Mouse (Mus musculus) naive thymus-derived CD4-positive, alpha-beta T cell, adult 2 months (primary cell): Measurements from ENCODE around the gene Rnf152.

Experiments
- DNase-seq: peaks from one replicate; pipeline ENCODE4 v3.0.0-alpha.2; 2011; ENCODE audit warnings: low read depth

Gene Rnf152

DNA sequence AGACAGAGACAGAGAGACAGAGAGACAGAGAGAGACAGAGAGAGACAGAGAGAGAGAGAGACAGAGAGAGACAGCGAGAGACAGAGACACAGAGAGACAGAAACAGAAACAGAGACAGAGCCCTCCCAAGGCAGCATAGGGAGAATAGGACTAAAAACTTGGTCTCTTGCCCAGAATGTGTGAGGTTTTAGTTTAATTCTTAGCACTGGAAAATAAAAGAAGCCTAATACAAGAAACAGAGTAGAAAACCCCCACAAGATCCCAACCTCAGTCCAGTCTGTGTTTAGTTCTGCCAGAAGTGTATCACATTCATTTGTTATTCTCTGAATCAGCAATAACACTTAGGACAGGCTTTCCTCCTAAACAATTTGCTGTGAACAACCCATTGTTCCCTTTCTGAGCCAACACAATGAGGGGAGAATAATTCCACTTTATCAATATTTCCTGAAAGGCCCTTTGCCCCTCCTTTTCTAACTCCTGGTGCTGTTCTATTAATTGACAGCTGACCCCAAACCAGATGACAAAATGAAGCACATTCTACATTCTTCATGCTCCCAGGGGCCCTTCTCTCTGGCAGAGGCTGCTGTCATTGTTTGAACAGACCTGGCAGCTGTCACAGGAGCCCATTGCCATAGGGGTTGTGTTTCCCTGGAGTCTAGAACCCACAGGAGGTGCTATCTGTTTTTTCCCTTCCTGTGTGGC is 44.5 kb downstream of the Rnf152 start:
- DNase-seq, result no peak

DNA sequence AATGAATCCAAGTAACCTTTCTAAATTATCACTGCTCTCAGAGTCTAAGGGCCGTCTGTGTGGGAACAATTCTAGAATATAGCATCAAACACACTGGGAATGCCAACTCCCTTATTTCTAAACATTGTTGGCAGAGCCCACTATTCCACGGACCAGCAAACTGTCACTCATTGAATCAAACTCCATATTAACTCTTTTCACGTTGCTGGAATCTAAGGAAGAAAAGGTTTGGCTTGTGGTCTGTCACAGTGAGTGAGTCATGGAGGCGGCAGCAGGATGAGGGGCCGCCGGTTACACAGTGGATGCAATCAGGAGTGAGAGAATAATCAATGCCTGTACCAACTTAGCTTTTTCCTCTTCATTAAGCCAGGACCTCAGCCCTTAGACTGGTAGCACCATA is 54.3 kb downstream of the Rnf152 start:
- DNase-seq, result no peak

DNA sequence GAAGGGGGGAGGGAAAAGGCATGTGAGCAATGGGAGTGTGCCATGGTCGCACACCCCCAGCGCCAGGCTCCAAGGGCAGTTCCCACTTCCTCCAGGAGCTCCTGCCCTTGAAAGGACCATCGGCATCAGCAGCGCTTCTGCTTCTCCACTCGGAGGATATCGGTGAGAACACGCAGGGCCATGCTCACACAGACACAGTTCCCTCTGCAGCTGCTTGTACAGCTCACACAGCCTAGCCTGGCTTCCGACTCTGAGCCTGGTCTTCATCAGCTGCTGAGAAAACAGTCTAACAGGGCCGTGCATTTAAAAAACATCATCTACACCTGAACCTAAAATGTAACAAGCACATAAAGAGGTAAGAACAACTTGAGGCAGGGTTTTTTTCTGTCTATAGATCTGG is 54.7 kb downstream of the Rnf152 start:
- no peak for DNase-seq

DNA sequence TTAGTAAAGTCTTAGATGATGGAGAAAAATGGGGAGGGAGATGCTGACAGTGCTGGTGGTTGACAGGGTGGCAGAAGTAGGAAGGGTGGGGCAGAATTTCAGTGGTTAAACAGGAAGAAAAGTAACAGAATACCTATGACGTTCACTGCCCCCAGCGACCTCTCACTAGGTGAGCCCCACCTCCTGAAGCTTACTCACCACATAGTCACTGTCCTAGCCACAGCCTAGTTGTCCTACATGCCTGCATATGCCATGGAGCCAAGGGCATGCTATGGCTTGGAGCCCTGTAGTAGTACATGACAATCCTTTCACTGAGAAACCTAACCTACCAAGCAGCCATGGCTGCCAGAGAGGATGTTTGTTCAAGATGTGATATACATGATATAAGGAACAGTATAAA is 64.7 kb downstream of the Rnf152 start:
- no peak for DNase-seq

- no peak for DNase-seq
Measured at GRCm38 (mm10) chr1:105287536-105287935, 69.0 kb downstream of the Rnf152 start.

GRCm38 (mm10) chr1:105286906-105287305 is 69.6 kb downstream of the Rnf152 start:
- no peak for DNase-seq

DNA sequence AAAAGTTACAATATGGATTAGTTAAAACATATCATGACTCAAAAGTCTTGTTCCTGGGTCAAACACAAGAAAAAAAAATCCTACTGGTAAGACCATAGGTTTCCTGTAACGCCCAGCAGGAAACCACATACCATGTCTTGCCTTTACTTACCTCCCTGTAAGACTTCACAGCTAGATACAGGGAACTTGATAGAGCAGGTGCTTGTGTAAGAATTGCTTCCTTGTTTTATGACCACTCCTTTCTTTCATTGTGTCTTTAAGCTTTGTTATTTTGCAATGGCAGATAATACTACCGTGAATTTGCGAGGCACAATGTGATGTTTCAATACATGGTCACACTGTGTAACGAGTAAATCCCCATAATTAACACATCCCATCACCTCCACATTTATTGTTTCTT is 71.5 kb downstream of the Rnf152 start:
- no peak for DNase-seq

DNA sequence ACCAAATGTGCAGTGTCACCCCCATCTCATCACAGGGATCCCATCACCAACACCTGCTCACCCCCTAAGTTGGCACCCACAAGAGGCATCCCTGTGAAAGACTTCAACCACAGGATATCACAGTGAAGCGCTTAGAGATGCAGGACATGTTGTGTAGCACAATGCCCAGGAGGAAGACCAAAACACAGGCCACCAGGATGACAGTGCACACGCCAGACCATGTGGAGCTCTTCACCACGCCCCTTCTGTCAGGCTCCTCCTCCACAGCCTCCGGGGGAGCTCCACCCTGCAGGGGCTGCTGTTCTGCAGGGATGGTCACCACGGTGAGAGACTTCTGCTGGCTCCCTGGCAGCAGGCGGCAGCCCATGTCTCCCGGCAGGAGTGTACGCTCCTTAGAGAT is 72.4 kb downstream of the Rnf152 start:
- no peak for DNase-seq

- no peak for DNase-seq
Measured at GRCm38 (mm10) chr1:105281277-105281676, 75.2 kb downstream of the Rnf152 start.

DNA sequence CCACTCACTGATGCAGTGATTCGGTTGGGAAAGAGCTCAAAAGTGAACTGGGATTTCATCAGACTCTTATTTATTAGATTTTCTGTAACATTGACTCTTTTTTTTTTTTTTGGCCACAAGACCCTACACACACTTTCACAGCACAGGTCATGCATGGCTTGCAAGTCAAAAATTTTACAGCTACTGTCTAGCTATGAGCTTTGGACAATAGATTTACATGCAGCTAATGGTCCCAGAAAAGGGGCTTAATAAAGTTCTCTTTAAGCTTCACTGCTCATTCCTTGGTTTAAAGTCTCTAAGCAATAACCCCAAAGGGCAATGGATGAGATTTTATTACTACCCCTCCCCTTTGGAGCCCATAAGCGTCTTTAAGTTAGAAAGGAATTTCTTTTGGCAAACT is 76.3 kb downstream of the Rnf152 start:
- DNase-seq, result no peak

DNA sequence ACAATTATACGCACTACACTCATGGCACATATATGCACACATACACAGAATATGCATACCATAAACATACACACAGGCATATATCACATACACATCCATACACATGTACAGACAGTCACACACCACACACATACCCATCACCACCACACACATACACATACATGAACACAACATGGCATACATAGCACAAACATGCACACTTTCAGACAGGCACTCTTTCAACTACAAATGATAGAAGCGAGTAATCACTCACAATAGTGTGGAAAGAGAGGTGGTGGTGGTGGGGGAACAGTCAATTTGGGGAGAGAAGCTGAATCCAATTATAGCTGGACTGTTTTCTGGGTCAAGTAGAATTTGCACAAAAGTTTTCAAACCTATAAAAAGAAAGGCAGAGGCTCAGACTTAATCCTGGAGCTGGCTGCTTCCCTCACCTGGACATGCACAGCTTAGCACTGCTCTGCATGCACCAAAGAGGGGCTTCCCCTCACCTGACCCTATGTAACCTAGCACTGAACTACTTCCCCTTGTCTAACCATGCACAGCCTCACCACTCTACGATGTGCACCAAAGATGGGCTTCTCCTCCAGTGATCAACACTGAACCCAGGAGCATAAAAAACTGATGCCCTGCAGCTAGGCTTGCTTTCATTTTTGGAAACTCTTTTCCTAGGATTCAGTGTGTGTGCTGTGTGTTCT is 81.9 kb downstream of the Rnf152 start:
- no peak for DNase-seq

DNA sequence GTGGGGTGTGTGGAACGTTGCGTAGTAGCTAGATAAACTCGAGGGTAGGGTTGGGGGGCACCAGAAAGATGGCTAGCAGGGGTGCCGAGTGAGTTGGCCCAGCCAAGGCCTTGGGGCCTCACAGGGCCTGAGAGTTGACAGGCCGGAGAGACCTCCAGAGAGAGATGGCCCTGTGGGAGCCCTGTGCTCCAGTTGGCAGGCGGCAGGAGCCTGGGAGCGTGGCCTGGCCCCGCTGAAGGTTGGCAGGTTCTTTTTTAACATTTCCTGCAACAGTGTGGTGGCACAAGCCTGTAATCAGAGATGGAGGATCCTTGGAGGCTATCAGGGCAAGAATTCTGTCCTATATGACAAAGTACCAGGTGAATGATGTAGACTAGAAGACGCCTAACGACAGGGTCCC is 85.4 kb downstream of the Rnf152 start:
- DNase-seq, result no peak

DNA sequence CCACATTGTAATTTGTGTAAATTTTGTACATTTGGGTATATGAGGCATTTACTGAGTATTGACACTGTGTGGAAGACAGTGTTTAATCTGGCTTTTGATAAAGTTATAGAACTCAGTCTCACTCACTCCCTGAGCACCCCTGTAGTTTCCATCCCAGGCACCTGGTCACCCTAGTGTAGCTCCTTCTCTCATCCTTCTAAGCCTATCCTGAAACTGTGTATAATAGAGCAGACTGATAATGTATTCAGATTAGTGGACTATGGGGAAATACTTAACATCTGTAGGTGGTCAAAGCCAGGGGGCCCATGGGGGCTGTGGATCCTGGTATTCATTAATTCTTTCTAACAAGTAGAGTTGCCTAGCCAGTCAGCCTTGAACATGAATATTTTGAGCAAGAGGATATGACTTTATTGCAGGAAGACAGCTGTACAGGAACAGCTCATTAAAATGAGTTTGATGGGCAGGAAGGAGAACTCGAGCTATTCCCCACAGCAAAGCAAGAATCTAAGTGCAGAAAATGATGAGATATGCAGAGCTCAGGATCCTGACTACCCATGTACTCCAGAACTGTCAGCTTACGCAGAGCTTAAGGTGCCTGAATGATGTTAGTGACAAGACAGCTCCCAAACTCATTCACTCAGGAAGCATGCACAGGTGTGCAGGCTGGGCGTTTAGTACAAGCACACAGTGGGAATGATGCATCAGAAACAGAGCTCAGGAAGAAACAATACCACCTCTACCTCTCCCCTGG is 93.1 kb downstream of the Rnf152 start:
- no peak for DNase-seq

DNA sequence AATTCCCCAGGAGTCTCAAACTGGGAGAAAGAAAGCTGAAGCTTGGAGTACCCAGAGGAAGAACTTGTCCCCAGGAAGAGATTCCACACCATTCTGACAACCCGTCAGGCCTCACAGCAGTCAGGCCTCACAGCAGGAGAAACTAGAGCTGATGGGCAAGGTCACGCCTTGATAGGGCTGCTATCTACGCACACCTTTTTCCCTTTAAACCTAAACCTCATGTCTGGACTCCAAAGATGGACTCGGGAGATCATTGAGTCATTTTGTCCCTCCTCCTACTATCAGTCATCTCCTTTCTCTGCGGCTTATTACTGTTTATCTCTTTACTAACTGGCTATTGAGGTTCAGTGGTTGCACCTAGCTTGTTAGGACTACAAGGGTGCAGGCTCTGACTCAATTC is 96.3 kb downstream of the Rnf152 start:
- DNase-seq, result no peak

DNA sequence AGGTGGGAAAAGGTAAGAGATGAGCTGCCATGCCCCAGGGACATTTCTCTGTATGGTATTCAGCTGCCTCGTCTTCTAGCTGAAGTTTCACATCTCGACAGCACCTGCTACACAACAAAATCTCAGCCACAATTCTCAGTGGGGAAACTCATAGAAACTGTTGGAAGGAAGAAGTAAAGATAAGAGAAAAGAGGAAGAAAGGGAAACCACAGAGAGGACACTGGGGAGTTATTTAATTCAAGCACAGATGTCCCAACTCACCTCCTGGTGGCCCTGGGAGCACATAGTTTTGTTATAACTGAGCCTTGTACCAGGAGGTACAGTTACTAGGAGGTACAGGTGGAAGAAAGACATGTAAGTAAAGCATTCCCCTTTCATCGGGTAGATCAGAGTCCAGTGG is 99.3 kb downstream of the Rnf152 start:
- no peak for DNase-seq

GRCm38 (mm10) chr1:105249190-105249589 is 107.3 kb downstream of the Rnf152 start:
- DNase-seq, result no peak

DNA sequence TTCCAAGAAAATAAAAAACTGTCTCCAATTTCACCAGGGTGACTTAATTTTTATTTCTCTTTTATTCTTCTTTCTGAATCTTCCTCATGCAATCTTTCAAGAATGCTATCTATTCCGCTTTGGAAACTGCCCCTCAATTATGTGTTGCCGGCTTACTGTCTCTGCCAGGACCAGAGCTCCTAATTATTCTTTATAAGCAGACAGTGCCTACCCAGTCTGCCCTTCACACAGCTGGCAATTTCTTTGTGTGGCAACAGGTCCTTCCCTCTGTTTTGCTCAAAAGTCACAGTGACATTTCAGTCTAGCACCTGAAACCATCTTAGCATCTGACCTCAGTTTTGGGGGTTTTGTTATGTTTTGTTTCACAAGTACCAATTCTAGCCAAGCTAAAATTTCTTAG is 109.9 kb downstream of the Rnf152 start:
- DNase-seq, result no peak

DNA sequence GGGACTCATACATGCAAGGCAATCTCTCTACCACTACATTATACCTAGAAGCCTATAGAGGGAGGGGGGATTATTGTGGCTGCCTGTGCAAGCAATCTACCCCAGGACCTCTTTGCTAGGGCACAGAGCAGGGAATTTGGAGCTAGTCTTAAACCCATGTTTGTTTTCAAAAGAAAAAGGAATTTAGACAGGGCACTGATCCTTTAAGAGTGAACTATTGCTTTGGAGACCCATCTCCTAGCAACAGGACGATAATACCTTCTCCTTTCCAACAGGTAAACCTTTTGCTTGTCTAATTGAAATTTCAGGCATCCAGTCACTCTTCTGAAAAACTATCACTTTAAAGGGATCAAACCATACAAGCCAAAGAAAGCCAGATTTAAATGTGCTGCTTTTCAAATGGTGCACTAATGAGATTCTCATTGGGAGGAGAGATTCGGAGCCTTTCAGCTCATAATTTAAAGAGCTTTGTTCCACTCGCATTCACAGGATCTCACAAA is 110.4 kb downstream of the Rnf152 start:
- no peak for DNase-seq

DNA sequence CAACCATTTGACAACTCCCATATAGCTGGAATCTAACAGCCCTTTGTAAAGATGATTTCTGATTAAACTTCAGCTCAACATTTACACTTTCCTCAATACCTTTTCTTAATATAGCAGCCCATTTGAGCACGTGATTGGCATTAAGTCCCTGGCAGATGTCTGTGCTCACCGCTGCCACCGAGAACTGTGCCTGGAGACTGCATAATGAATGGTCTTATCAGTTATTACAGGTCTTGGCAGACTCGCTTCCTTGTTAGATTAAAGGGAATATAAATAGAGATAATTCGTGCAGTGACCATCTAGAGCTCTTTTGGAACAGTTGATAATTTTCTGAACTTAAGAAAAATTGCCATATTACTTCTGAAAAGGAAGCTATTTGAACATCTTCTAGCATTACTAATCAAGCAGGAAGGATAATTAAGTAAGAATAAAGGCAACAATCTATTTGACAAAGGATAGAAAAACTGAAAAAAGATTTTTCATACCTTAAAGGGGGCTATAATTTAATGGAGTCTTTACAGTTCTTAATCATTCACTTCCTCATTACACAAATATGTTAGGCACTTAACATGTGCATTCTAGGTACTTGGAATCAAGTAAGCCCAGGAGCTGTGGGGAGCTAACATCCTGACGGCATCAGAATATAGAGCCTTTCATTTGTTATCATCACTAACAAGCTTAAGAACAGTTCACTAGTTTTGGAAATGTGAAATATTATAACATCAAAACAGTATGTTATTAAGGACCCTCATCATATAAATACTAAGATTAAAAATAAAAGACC is 113.0 kb downstream of the Rnf152 start:
- DNase-seq, result no peak

GRCm38 (mm10) chr1:105240185-105240584 is 116.3 kb downstream of the Rnf152 start:
- DNase-seq, result no peak
